Mouse (Mus musculus) skeletal muscle tissue, postnatal 0 days (tissue): ENCODE results near the gene Gm3604. TPM values are rescaled to one million over a fixed set of nuclear protein-coding genes. Genes with fewer than 3 reads are reported as not detected.

Experiments
- microRNA-seq, 2 experiments: library from miRNA; unstranded; fragments of <30 nt; microRNA quantifications; one replicate each; pipeline ENCODE4; 2016
- polyA plus RNA-seq: library from polyadenylated mRNA; unstranded; fragments of >200 nt; fragmentation: Nextera tagmentation; extraction: Ambion mirVana; gene quantifications from 2 replicates; pipeline ENCODE4 v1.2.1, GENCODE M21; 2015

The Gm3604 gene
- polyA plus RNA-seq: 1.2 and 1.5 TPM in 2 replicates

DNA sequence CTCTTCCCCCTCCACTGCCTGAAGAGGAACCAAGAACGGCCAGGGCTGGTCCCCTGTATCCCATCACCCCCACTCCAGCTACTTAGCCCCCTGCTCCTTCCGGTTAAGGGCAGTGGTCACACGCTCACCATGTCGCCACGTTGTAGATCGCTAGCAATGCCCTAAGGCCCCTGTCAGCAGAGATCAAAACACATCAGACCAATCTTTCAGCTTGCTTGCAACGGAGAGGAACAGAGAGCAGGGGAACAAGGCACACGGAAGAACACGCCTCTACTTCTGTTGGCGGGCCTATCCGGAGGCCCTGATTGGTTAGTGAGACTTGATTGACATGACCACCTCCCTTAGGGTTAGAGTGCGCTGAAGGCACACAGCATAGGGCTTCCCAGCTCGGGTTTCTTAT, at the start of gene Gm3604:
Gm3604 (minus strand) TSS at position 226 of the 400 bp plus-strand sequence.

Small RNA genes within 50 kb of the gene (microRNA-seq; reads per million reads assigned to microRNA genes)
- 0 reads per million in 2 experiments for gene Gm25933

Other genes starting within 250 kb of the Gm3604 start
- 5.9 and 6.6 TPM in 2 replicates for gene Gm49359, start 83.7 kb upstream of the Gm3604 start, polyA plus RNA-seq
- gene Zfp935, start 175.3 kb upstream of the Gm3604 start, polyA plus RNA-seq: not detected in 2 replicates
- gene Zfp934, start 188.0 kb upstream of the Gm3604 start, polyA plus RNA-seq: 3.8 and 4.5 TPM in 2 replicates
- 2.8 and 3.7 TPM in 2 replicates for gene 6720489N17Rik, start 241.0 kb upstream of the Gm3604 start, polyA plus RNA-seq